Mouse (Mus musculus) heart, adult 2 months (tissue): ENCODE results near the gene Nlgn3.

Source experiments
- CTCF ChIP-seq: fragments of 200-600 bp; IDR thresholded peaks from 2 replicates; pipeline ENCODE4 v1.8.1; 2022; ENCODE audit warnings: antibody characterized with exemption, mild to moderate bottlenecking, moderate library complexity
- EP300 ChIP-seq: fragments of 200-500 bp; IDR thresholded peaks from 2 replicates; pipeline ENCODE4 v1.6.1; 2011; ENCODE audit warnings: low read depth, low read length, control low read depth; ENCODE audit not compliant: insufficient read depth

DNA sequence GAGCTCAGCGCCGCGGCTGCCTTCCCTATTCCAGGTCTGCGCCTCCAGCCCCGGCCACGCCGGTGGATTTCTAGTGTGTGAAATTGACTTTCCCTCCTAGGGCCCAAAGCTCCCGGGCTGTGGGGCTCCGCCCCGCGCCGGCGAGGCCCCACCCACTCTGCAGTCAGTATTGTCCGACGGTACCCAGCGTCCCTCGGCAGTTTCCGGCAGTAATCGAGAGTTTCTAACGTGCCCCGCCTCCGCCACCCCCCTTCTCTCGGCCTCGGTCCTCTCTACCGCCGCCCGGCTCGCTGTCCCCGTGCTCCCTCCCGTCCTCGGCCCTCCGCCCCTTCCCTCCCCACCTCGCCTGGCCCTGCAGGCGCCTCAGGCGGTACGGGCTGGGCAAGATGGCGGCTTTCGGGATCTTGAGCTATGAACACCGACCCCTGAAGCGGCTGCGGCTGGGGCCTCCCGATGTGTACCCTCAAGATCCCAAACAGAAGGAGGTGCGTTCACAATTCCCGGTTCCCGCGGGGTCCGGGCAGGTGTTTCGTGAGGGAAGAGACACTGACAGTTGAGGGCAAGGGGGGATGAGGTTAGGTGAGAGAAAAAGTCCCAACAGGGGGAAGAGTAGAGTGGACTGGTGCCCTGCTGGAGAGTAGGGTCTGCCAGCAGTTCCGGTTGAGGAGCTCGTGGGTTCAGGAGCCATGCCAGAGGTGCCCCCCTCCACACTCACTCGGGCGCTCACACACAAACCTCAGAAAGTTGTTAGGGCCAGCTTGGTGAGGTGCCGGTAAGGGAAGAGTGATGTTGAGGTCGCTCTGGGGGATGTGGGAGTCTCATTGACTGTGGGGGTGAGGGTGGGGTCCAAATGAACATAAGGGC is 24.9 kb upstream of the Nlgn3 start, which contains the start of gene Med12:
- no peak for TF ChIP-seq EP300
- no peak for TF ChIP-seq CTCF
